Comparison of ENCODE assay signal across 8 mouse cellular contexts in genomic region chr7:63757678-63758239, GRCm38 (mm10).
DNase-seq lines count a peak whose midpoint lies in the region; ATAC-seq lines count a peak whose summit lies in the region.

No protein-coding gene starts in this region.

- peaks cover 27% of the 10 kb centered on the region for H3K4me1 ChIP-seq in limb, embryonic 12.5 days (replicated peaks)
- H3K4me1 ChIP-seq in stomach, embryonic 15.5 days = peaks cover 22% of the 10 kb centered on the region

- no peak for ATAC-seq in limb, embryonic 12.5 days (ENCODE audit: insufficient number of reproducible peaks, insufficient read depth, low FRiP score, low TSS enrichment, low read depth)
- no peak for ATAC-seq in stomach, embryonic 15.5 days (ENCODE audit: insufficient read depth, low FRiP score, low read depth)

- H3K9me3 ChIP-seq in limb, embryonic 12.5 days = no peaks in the 10 kb centered on the region; the same call in 1 of the 2 replicates
- no peaks in the 10 kb centered on the region for H3K9me3 ChIP-seq in stomach, embryonic 15.5 days

- WGBS in limb, embryonic 12.5 days = under 1% methylated on average over 73 of the region's 85 CpGs
- WGBS in stomach, embryonic 15.5 days = 2% methylated on average over 76 of the region's 85 CpGs

- peak overlapping the region; percentile 67 for H3K4me2 ChIP-seq in limb, embryonic 12.5 days
- H3K4me2 ChIP-seq in stomach, embryonic 15.5 days = peak overlapping the region; percentile 82

- peak overlapping the region; percentile 46 for H3K4me3 ChIP-seq in limb, embryonic 12.5 days (replicated peaks)
- H3K4me3 ChIP-seq in stomach, embryonic 15.5 days (replicated peaks) = peak overlapping the region; percentile 42

- no peaks in the 10 kb centered on the region for H3K36me3 ChIP-seq in limb, embryonic 12.5 days
- no peaks in the 10 kb centered on the region for H3K36me3 ChIP-seq in stomach, embryonic 15.5 days

- peaks cover 89% of the 10 kb centered on the region for H3K27me3 ChIP-seq in limb, embryonic 12.5 days
- H3K27me3 ChIP-seq in stomach, embryonic 15.5 days (replicated peaks) = peaks cover 75% of the 10 kb centered on the region

- DNase-seq in cerebellum, postnatal 25 days = peak; percentile 55 to 70
- DNase-seq in cerebellum, adult 8-10 months = no peak
- DNase-seq in right cerebral cortex, postnatal 4 days = peak; percentile 35
- no peak for DNase-seq in right cerebral cortex, postnatal 10 days (ENCODE audit: low spot score in 2 of 2)
- DNase-seq in urinary bladder, postnatal 36 days (ENCODE audit: low spot score in 2 of 2) = no peak
- no peak for DNase-seq in adrenal gland, postnatal 10 days

- H3K27ac ChIP-seq in limb, embryonic 12.5 days = no peak overlapping the region
- H3K27ac ChIP-seq in stomach, embryonic 15.5 days = no peak overlapping the region

- 0 out of 2 replicates have a peak overlapping the region, but pooled peaks have one; percentile 18 for H3K9ac ChIP-seq in limb, embryonic 12.5 days (replicated peaks)
- no peak overlapping the region for H3K9ac ChIP-seq in stomach, embryonic 15.5 days

Comparison
In these comparisons a context has a peak if more than half of its experiments do, and no peak if none do; other contexts are left out.
1. DNase-seq: peak in cerebellum, postnatal 25 days (2 of 2) and right cerebral cortex, postnatal 4 days (single experiment); none in cerebellum, adult 8-10 months (single experiment), right cerebral cortex, postnatal 10 days (0 of 2), urinary bladder, postnatal 36 days (0 of 2) and adrenal gland, postnatal 10 days (single experiment).